Mouse (Mus musculus) MEL-GATA-1-ER (cell line): ENCODE measurements around the gene Esp38.
"Not testable (repeated sequence)": the region's sequence is repeated elsewhere in the genome, so short reads cannot be mapped to it uniquely, and the experiment has no call there.

ENCODE experiments used
- DNase-seq: peaks from one replicate; pipeline ENCODE4 v3.0.0-alpha.2; 2012; ENCODE audit warnings: low read depth; ENCODE audit errors: extremely low read depth

The Esp38 gene

DNA sequence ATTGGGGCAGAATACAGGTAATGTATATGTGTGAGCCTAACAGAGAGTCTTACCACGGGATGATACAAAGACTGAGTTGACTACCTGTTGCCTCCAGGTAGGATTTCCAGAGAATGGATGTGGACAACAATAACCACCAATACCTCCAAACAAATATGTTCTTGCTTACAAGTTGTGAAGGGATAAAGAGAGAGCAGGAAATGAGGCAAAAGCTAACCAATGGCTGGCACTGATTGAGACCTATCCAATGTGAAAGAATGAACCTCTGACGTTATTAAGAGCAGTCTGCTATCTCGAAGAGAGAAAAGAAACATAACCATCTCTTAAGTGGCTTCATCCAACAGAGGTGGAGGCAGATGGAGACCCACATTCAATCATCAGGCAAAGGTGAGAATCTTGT is at the start of gene Esp38:
TSS of gene Esp38 (plus strand) at position 301 of the 400 bp plus-strand sequence.
- no peak for DNase-seq

DNA sequence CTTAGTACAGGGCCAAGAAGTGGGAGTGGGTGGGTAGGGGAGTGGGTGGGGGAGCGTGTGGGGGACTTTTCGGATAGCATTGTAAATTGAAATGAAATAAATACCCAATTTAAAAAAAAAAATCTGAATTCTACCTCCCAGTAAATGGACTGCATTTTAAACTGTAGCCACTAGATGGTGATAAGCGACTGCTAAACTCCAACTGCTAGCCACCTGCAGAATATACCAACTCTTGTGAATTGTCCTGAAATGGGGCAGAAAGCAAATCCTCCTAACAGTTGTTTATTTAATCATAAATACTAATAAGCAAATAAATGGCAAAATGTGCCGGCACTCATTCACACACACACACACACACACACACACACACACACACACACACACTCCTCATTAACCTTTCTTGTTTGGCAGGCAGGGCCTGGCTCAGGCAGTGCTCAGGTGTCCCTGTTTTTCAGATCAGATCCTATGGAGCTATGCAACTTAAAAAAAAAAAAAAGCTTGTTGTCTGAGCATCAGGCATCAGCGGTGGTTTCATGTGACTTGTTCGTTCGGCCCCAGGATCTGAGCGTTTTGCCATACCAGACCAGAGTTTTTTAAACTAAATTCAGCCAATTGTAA is 47.3 kb upstream of the Esp38 start:
- DNase-seq, result not testable (repeated sequence)
